Mouse (Mus musculus): ENCODE data around the gene Arhgdia. TPM values are rescaled to one million over a fixed set of nuclear protein-coding genes. Genes with fewer than 3 reads are reported as not detected.
A peak's percentile ranks its signal among the peaks of the same experiment; 100 is the strongest.

Arhgdia gene
- polyA plus RNA-seq, 1 experiment from 2014 or later = 435 TPM

GRCm38 (mm10) chr11:120577211-120578023, 4.0 kb downstream of the Arhgdia start:
- no peak overlapping the region for H3K4me2 ChIP-seq
- no peaks in the 10 kb centered on the region for H3K27me3 ChIP-seq (replicated peaks)
- H3K36me3 ChIP-seq = peaks cover 38% of the 10 kb centered on the region
- no peaks in the 10 kb centered on the region for H3K9me3 ChIP-seq
- H3K4me1 ChIP-seq = peaks cover 43% of the 10 kb centered on the region
- no peak for ATAC-seq (ENCODE audit: extremely low read depth, insufficient number of reproducible peaks, low FRiP score, low TSS enrichment)
- 86% methylated on average over 7 of the region's 7 CpGs for WGBS
- H3K9ac ChIP-seq = no peak overlapping the region
- no peak overlapping the region for H3K4me3 ChIP-seq
- no peak overlapping the region for H3K27ac ChIP-seq (replicated peaks)

DNA sequence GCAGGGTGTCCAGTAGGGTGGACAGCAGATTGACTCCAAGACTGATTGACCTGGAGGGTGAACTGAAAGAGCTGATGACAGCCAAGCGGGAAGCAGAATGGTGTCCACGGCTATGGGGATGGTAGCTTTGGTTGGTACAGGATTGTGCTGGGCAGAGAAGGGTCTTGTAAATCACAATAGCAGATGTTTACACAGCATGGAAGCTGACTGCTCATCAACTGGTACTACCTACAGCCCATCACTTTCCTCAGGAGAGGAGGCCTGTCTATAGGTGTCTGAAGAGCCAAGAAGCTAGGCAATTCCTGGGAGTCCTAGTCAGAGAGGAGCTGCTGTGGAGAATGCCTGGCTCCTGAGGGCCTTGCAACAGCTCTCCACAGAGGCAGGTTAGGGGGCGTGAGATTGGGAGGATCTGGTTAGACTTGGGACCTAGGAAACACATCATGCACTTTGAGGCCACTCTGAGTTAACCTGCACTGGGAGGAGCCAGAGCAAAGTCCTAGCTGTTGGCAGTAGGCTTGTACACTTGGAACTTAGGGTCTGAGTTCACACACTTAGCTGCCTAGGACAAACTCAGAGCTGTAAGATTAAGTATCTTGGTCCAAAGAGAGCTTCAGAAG, 5.0 kb downstream of the Arhgdia start:
- H3K4me3 ChIP-seq = no peak overlapping the region
- H3K4me2 ChIP-seq = no peak overlapping the region
- 77% methylated on average over 3 of the region's 3 CpGs for WGBS
- no peak for ATAC-seq (ENCODE audit: extremely low read depth, insufficient number of reproducible peaks, low FRiP score, low TSS enrichment)
- no peak overlapping the region for H3K27ac ChIP-seq (replicated peaks)
- no peaks in the 10 kb centered on the region for H3K9me3 ChIP-seq
- H3K36me3 ChIP-seq = peaks cover 38% of the 10 kb centered on the region
- 0 out of 2 replicates have a peak overlapping the region, but pooled peaks have one; percentile 24 for H3K9ac ChIP-seq
- H3K27me3 ChIP-seq (replicated peaks) = no peaks in the 10 kb centered on the region
- H3K4me1 ChIP-seq = peaks cover 42% of the 10 kb centered on the region

DNA sequence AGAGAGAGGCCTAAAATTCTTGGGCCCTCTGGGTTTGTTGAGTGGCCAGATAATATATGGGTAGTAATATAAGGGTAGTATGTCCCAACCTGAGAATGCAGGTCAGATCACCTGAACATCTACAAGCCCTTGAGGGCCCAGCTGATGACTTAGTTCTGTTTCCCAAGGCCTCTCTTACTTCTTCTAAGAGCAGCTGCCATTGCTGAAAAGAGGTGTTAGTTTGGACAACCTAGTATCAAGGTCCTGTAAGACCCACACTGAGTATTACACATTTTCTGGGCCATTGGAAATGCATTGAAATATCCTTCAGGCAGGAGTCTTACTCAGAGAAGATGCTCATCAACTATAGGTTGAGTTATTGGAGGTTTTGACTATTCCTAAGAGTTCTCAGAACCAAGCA, 5.5 kb downstream of the Arhgdia start:
- H3K9me3 ChIP-seq = no peaks in the 10 kb centered on the region
- peaks cover 44% of the 10 kb centered on the region for H3K36me3 ChIP-seq
- no peak for ATAC-seq (ENCODE audit: extremely low read depth, insufficient number of reproducible peaks, low FRiP score, low TSS enrichment)
- H3K9ac ChIP-seq = no peak overlapping the region
- H3K4me1 ChIP-seq = peaks cover 47% of the 10 kb centered on the region
- no peak overlapping the region for H3K4me3 ChIP-seq
- H3K27me3 ChIP-seq (replicated peaks) = no peaks in the 10 kb centered on the region
- no peak overlapping the region for H3K4me2 ChIP-seq
- no peak overlapping the region for H3K27ac ChIP-seq (replicated peaks)

- Histone ChIP-seq H3K9ac (peak overlapping the region; percentile 95; the same call in 1 of the 2 replicates), H3K9me3 (no peaks in the 10 kb centered on the region), H3K27me3 (replicated peaks) (no peaks in the 10 kb centered on the region), H3K4me2 (peak overlapping the region; percentile 90; the same call in 1 of the 2 replicates), H3K27ac (replicated peaks) (0 out of 2 replicates have a peak overlapping the region, but pooled peaks have one; percentile 8), H3K36me3 (peaks cover 51% of the 10 kb centered on the region), H3K4me3 (0 out of 2 replicates have a peak overlapping the region, but pooled peaks have one; percentile 94), H3K4me1 (peaks cover 48% of the 10 kb centered on the region)
- ATAC-seq (ENCODE audit: extremely low read depth, insufficient number of reproducible peaks, low FRiP score, low TSS enrichment) = no peak
- WGBS = 75% methylated on average over 2 of the region's 2 CpGs
These were observed 6.4 kb downstream of the Arhgdia start for GRCm38 (mm10) chr11:120575046-120575445.

DNA sequence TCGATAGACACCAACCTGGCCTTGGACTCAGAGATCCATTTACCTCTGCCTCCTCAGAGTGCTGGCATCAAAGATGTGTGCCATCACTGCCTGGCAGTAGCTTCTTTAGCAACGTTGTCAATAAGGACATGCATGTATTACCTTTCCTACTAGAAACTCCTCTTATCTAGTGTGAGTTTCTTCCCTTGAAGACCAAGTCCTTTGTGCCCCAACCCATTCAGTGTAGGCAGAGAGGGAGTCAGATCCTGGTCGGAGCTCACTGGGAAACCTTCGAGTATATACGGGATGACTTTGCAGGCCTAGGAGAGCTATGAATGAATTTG, 7.2 kb downstream of the Arhgdia start:
- ATAC-seq (ENCODE audit: extremely low read depth, insufficient number of reproducible peaks, low FRiP score, low TSS enrichment) = no peak
- H3K27me3 ChIP-seq (replicated peaks) = no peaks in the 10 kb centered on the region
- H3K36me3 ChIP-seq = peaks cover 51% of the 10 kb centered on the region
- 33% methylated on average over 5 of the region's 5 CpGs for WGBS
- H3K4me1 ChIP-seq = peaks cover 40% of the 10 kb centered on the region
- H3K4me2 ChIP-seq = peak overlapping the region; percentile 90
- peak overlapping the region; percentile 95 for H3K9ac ChIP-seq
- H3K27ac ChIP-seq (replicated peaks) = peak overlapping the region; percentile 58
- H3K4me3 ChIP-seq = peak overlapping the region; percentile 94
- no peaks in the 10 kb centered on the region for H3K9me3 ChIP-seq

GRCm38 (mm10) chr11:120573585-120574277, 7.7 kb downstream of the Arhgdia start:
- Histone ChIP-seq H3K4me2 (peak overlapping the region; percentile 90), H3K27me3 (replicated peaks) (no peaks in the 10 kb centered on the region), H3K27ac (replicated peaks) (peak overlapping the region; percentile 97), H3K4me1 (peaks cover 35% of the 10 kb centered on the region), H3K9ac (peak overlapping the region; percentile 95), H3K9me3 (no peaks in the 10 kb centered on the region), H3K4me3 (peak overlapping the region; percentile 94), H3K36me3 (peaks cover 51% of the 10 kb centered on the region)
- no peak for ATAC-seq (ENCODE audit: extremely low read depth, insufficient number of reproducible peaks, low FRiP score, low TSS enrichment)
- under 1% methylated on average over 23 of the region's 23 CpGs for WGBS

GRCm38 (mm10) chr11:120572752-120573584, 8.5 kb downstream of the Arhgdia start, which contains the start of gene P4hb:
P4hb (minus strand) TSS chr11:120573253.
- peak within 1 kb of the TSS; percentile 98 for H3K9ac ChIP-seq
- H3K9me3 ChIP-seq = no peaks in the 10 kb centered on the region
- H3K4me3 ChIP-seq = peak within 1 kb of the TSS; percentile 94
- H3K27me3 ChIP-seq (replicated peaks) = no peaks in the 10 kb centered on the region
- peak within 1 kb of the TSS; percentile 97 for H3K27ac ChIP-seq (replicated peaks)
- peak within 1 kb of the TSS; percentile 97 for H3K4me2 ChIP-seq
- WGBS = under 1% methylated on average over 93 of the region's 94 CpGs
- peaks cover 51% of the 10 kb centered on the region for H3K36me3 ChIP-seq
- ATAC-seq (ENCODE audit: extremely low read depth, insufficient number of reproducible peaks, low FRiP score, low TSS enrichment) = peak; percentile 96
- H3K4me1 ChIP-seq = peaks cover 30% of the 10 kb centered on the region

DNA sequence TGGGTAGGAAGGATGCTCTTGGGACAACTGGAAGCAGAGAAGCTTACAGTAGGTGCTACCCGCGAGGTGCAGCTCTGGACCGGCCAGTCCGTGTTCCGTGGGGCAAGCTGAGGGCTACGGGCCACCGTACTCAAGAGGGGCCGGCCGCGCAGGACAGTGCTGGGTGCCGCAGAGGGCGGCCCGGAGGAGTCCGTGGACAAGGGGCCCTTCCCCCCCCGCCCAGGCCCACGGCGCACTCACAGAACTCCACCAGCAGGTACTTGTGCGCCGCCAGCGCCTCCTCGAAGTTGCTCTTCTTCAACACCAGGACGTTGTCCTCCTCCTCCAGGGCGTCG, 9.0 kb downstream of the Arhgdia start:
- peak overlapping the region; percentile 97 for H3K4me2 ChIP-seq
- H3K9ac ChIP-seq = peak overlapping the region; percentile 98
- no peaks in the 10 kb centered on the region for H3K27me3 ChIP-seq (replicated peaks)
- peak; percentile 6; the same call in 1 of the 2 replicates for ATAC-seq (ENCODE audit: extremely low read depth, insufficient number of reproducible peaks, low FRiP score, low TSS enrichment)
- peak overlapping the region; percentile 94 for H3K4me3 ChIP-seq
- peaks cover 51% of the 10 kb centered on the region for H3K36me3 ChIP-seq
- WGBS = under 1% methylated on average over 24 of the region's 24 CpGs
- no peaks in the 10 kb centered on the region for H3K9me3 ChIP-seq
- peak overlapping the region; percentile 97 for H3K27ac ChIP-seq (replicated peaks)
- H3K4me1 ChIP-seq = peaks cover 34% of the 10 kb centered on the region

GRCm38 (mm10) chr11:120571754-120572416, 9.5 kb downstream of the Arhgdia start:
- Histone ChIP-seq H3K9ac (peak overlapping the region; percentile 98), H3K36me3 (peaks cover 51% of the 10 kb centered on the region), H3K4me3 (peak overlapping the region; percentile 94), H3K9me3 (no peaks in the 10 kb centered on the region), H3K4me1 (peaks cover 34% of the 10 kb centered on the region), H3K27me3 (replicated peaks) (no peaks in the 10 kb centered on the region), H3K27ac (replicated peaks) (peak overlapping the region; percentile 97), H3K4me2 (peak overlapping the region; percentile 97)
- ATAC-seq (ENCODE audit: extremely low read depth, insufficient number of reproducible peaks, low FRiP score, low TSS enrichment) = no peak
- WGBS = 6% methylated on average over 11 of the region's 11 CpGs

DNA sequence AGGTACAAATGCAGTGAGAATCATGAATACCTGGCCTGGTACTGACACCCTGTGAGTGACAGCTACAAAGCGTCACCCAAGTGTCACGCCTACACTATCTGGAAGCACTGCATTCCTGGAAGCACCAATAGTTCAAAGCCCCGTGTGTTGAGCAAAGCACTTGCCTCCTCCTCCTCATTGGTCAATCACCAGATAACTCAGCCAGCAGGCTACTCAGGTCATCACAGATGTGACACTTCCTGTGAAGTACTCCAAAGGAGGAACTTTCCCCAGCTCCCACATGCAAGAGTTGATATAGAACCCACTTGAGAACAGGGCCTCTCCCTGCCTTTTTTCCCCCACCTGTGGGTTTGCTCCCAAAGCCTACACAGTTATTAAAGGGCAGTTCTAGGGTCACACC, 10.3 kb downstream of the Arhgdia start:
- Histone ChIP-seq H3K27me3 (replicated peaks) (no peaks in the 10 kb centered on the region), H3K27ac (replicated peaks) (no peak overlapping the region), H3K4me1 (peaks cover 34% of the 10 kb centered on the region), H3K4me3 (peak overlapping the region; percentile 94), H3K9ac (peak overlapping the region; percentile 98), H3K9me3 (no peaks in the 10 kb centered on the region), H3K36me3 (peaks cover 53% of the 10 kb centered on the region), H3K4me2 (peak overlapping the region; percentile 97)
- no peak for ATAC-seq (ENCODE audit: extremely low read depth, insufficient number of reproducible peaks, low FRiP score, low TSS enrichment)
- 35% methylated on average over 3 of the region's 3 CpGs for WGBS
